Mouse (Mus musculus): ENCODE results near the gene Tmem208. TPM values are rescaled to one million over a fixed set of nuclear protein-coding genes. Genes with fewer than 3 reads are reported as not detected.

Gene Tmem208
- polyA plus RNA-seq, 1 experiment from 2014 or later: 141 TPM

GRCm38 (mm10) chr8:105295256-105295655 lies 30.9 kb upstream of the Tmem208 start:
- H3K9ac ChIP-seq (ENCODE audit: low read depth, low read length): no peak overlapping the region
- H3K4me3 ChIP-seq (ENCODE audit: low read length): peak overlapping the region; percentile 11; the same call in 1 of the 2 replicates
- H3K9me3 ChIP-seq (ENCODE audit: control insufficient read depth, low read length): no peaks in the 10 kb centered on the region
- 69% methylated on average over 11 of the region's 11 CpGs for WGBS
- H3K4me1 ChIP-seq (ENCODE audit: control insufficient read depth, insufficient read depth, low read length): peaks cover 27% of the 10 kb centered on the region
- ATAC-seq: no peak
- peak overlapping the region; percentile 17; the same call in 1 of the 2 replicates for H3K4me2 ChIP-seq (ENCODE audit: low read depth, low read length)
- peaks cover 1% of the 10 kb centered on the region; the same call in 1 of the 2 replicates for H3K36me3 ChIP-seq (ENCODE audit: control insufficient read depth, insufficient read depth, low read length)
- peaks cover 6% of the 10 kb centered on the region for H3K27me3 ChIP-seq (replicated peaks; ENCODE audit: control insufficient read depth, insufficient read depth, low read length)
- H3K27ac ChIP-seq (ENCODE audit: low read length): peak overlapping the region; percentile 51; the same call in 1 of the 2 replicates

GRCm38 (mm10) chr8:105295895-105296573 lies 30.1 kb upstream of the Tmem208 start, which contains the start of gene Exoc3l:
Gene Exoc3l, minus strand, starts transcription at chr8:105296101.
- Histone ChIP-seq H3K9me3 (ENCODE audit: control insufficient read depth, low read length) (no peaks in the 10 kb centered on the region), H3K9ac (ENCODE audit: low read depth, low read length) (peak within 1 kb of the TSS; percentile 96; the same call in 1 of the 2 replicates), H3K27me3 (replicated peaks; ENCODE audit: control insufficient read depth, insufficient read depth, low read length) (no peaks in the 10 kb centered on the region), H3K27ac (ENCODE audit: low read length) (peak within 1 kb of the TSS; percentile 51), H3K4me3 (ENCODE audit: low read length) (peak within 1 kb of the TSS; percentile 98), H3K36me3 (ENCODE audit: control insufficient read depth, insufficient read depth, low read length) (peaks cover 6% of the 10 kb centered on the region), H3K4me2 (ENCODE audit: low read depth, low read length) (peak within 1 kb of the TSS; percentile 73), H3K4me1 (ENCODE audit: control insufficient read depth, insufficient read depth, low read length) (peaks cover 20% of the 10 kb centered on the region)
- WGBS: 62% methylated on average over 11 of the region's 11 CpGs
- ATAC-seq: no peak

- H3K36me3 ChIP-seq (ENCODE audit: control insufficient read depth, insufficient read depth, low read length): peaks cover 15% of the 10 kb centered on the region
- peak within 1 kb of the TSS; percentile 96 for H3K9ac ChIP-seq (ENCODE audit: low read depth, low read length)
- H3K27me3 ChIP-seq (replicated peaks; ENCODE audit: control insufficient read depth, insufficient read depth, low read length): no peaks in the 10 kb centered on the region
- under 1% methylated on average over 58 of the region's 58 CpGs for whole genome bisulfite sequencing
- no peaks in the 10 kb centered on the region for H3K9me3 ChIP-seq (ENCODE audit: control insufficient read depth, low read length)
- peaks cover 20% of the 10 kb centered on the region for H3K4me1 ChIP-seq (ENCODE audit: control insufficient read depth, insufficient read depth, low read length)
- peak within 1 kb of the TSS; percentile 73 for H3K4me2 ChIP-seq (ENCODE audit: low read depth, low read length)
- peak within 1 kb of the TSS; percentile 98 for H3K4me3 ChIP-seq (ENCODE audit: low read length)
- ATAC-seq: peak; percentile 93
- H3K27ac ChIP-seq (ENCODE audit: low read length): peak within 1 kb of the TSS; percentile 74
Measured at GRCm38 (mm10) chr8:105297511-105298192, 28.5 kb upstream of the Tmem208 start, which contains the start of gene E2f4. Gene E2f4, plus strand, starts transcription at chr8:105297663.

- Histone ChIP-seq H3K4me3 (ENCODE audit: low read length) (peak overlapping the region; percentile 98), H3K36me3 (ENCODE audit: control insufficient read depth, insufficient read depth, low read length) (peaks cover 15% of the 10 kb centered on the region), H3K4me2 (ENCODE audit: low read depth, low read length) (peak overlapping the region; percentile 73), H3K27ac (ENCODE audit: low read length) (no peak overlapping the region), H3K9me3 (ENCODE audit: control insufficient read depth, low read length) (no peaks in the 10 kb centered on the region), H3K27me3 (replicated peaks; ENCODE audit: control insufficient read depth, insufficient read depth, low read length) (no peaks in the 10 kb centered on the region), H3K4me1 (ENCODE audit: control insufficient read depth, insufficient read depth, low read length) (peaks cover 20% of the 10 kb centered on the region), H3K9ac (ENCODE audit: low read depth, low read length) (peak overlapping the region; percentile 96)
- 50% methylated on average over 18 of the region's 18 CpGs for WGBS
- ATAC-seq: no peak
Measured at GRCm38 (mm10) chr8:105298351-105299252, 27.6 kb upstream of the Tmem208 start.

- 89% methylated on average over 8 of the region's 8 CpGs for WGBS
- H3K4me1 ChIP-seq (ENCODE audit: control insufficient read depth, insufficient read depth, low read length): peaks cover 28% of the 10 kb centered on the region
- H3K4me3 ChIP-seq (ENCODE audit: low read length): no peak overlapping the region
- peaks cover 15% of the 10 kb centered on the region for H3K36me3 ChIP-seq (ENCODE audit: control insufficient read depth, insufficient read depth, low read length)
- ATAC-seq: peak; percentile 25; the same call in 1 of the 2 replicates
- H3K9me3 ChIP-seq (ENCODE audit: control insufficient read depth, low read length): no peaks in the 10 kb centered on the region
- H3K27ac ChIP-seq (ENCODE audit: low read length): no peak overlapping the region
- H3K9ac ChIP-seq (ENCODE audit: low read depth, low read length): no peak overlapping the region
- no peak overlapping the region for H3K4me2 ChIP-seq (ENCODE audit: low read depth, low read length)
- H3K27me3 ChIP-seq (replicated peaks; ENCODE audit: control insufficient read depth, insufficient read depth, low read length): no peaks in the 10 kb centered on the region
Measured at GRCm38 (mm10) chr8:105299962-105300361, 26.2 kb upstream of the Tmem208 start.

- Histone ChIP-seq H3K27ac (ENCODE audit: low read length) (no peak overlapping the region), H3K9ac (ENCODE audit: low read depth, low read length) (no peak overlapping the region), H3K9me3 (ENCODE audit: control insufficient read depth, low read length) (no peaks in the 10 kb centered on the region), H3K36me3 (ENCODE audit: control insufficient read depth, insufficient read depth, low read length) (peaks cover 20% of the 10 kb centered on the region), H3K27me3 (replicated peaks; ENCODE audit: control insufficient read depth, insufficient read depth, low read length) (no peaks in the 10 kb centered on the region), H3K4me3 (ENCODE audit: low read length) (no peak overlapping the region), H3K4me2 (ENCODE audit: low read depth, low read length) (no peak overlapping the region), H3K4me1 (ENCODE audit: control insufficient read depth, insufficient read depth, low read length) (peaks cover 26% of the 10 kb centered on the region)
- 82% methylated on average over 8 of the region's 8 CpGs for WGBS
- ATAC-seq: no peak
Measured at GRCm38 (mm10) chr8:105303396-105303795, 22.8 kb upstream of the Tmem208 start.

DNA sequence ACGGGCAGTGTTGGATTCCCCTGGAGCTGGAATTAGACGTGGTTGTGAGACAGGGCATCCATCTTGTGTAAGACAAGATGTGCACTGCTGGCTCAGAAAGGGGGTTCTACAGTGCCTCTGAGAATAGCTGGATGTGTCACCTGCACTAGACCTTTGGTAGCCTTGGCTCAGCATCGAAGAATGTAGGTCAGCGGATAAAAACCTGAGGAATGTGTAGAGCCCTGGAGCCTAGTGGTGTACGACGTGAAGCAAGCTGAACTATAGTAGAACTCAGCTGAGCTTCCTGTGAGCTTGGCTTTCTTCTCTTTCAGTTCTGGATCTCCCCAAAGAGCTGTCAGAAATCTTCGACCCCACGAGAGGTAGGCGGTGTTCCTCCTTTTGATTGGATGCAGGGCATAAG lies 22.3 kb upstream of the Tmem208 start:
- Histone ChIP-seq H3K27ac (ENCODE audit: low read length) (no peak overlapping the region), H3K27me3 (replicated peaks; ENCODE audit: control insufficient read depth, insufficient read depth, low read length) (no peaks in the 10 kb centered on the region), H3K36me3 (ENCODE audit: control insufficient read depth, insufficient read depth, low read length) (peaks cover 20% of the 10 kb centered on the region), H3K9ac (ENCODE audit: low read depth, low read length) (no peak overlapping the region), H3K9me3 (ENCODE audit: control insufficient read depth, low read length) (no peaks in the 10 kb centered on the region), H3K4me2 (ENCODE audit: low read depth, low read length) (no peak overlapping the region), H3K4me1 (ENCODE audit: control insufficient read depth, insufficient read depth, low read length) (peaks cover 21% of the 10 kb centered on the region), H3K4me3 (ENCODE audit: low read length) (no peak overlapping the region)
- no peak for ATAC-seq
- WGBS: 74% methylated on average over 9 of the region's 9 CpGs

- WGBS: 49% methylated on average over 9 of the region's 9 CpGs
- H3K27ac ChIP-seq (ENCODE audit: low read length): peak overlapping the region; percentile 84
- H3K9me3 ChIP-seq (ENCODE audit: control insufficient read depth, low read length): no peaks in the 10 kb centered on the region
- ATAC-seq: peak; percentile 1; the same call in 1 of the 2 replicates
- peaks cover 23% of the 10 kb centered on the region for H3K36me3 ChIP-seq (ENCODE audit: control insufficient read depth, insufficient read depth, low read length)
- peaks cover 19% of the 10 kb centered on the region for H3K4me1 ChIP-seq (ENCODE audit: control insufficient read depth, insufficient read depth, low read length)
- H3K9ac ChIP-seq (ENCODE audit: low read depth, low read length): peak overlapping the region; percentile 33
- H3K27me3 ChIP-seq (replicated peaks; ENCODE audit: control insufficient read depth, insufficient read depth, low read length): no peaks in the 10 kb centered on the region
- H3K4me2 ChIP-seq (ENCODE audit: low read depth, low read length): peak overlapping the region; percentile 10; the same call in 1 of the 2 replicates
- H3K4me3 ChIP-seq (ENCODE audit: low read length): no peak overlapping the region
Measured at GRCm38 (mm10) chr8:105304325-105305210, 21.6 kb upstream of the Tmem208 start.
